Mouse (Mus musculus): ENCODE measurements around the gene Gabrb1.
A peak's percentile ranks its signal among the peaks of the same experiment; 100 is the strongest.
"Not testable (repeated sequence)": the region's sequence is repeated elsewhere in the genome, so short reads cannot be mapped to it uniquely, and the experiment has no call there.

Gabrb1 gene

GRCm38 (mm10) chr5:72036954-72037353, 379.0 kb downstream of the Gabrb1 start:
- no peak for DNase-seq (ENCODE audit: low spot score in 2 of 2)

- no peak for DNase-seq (ENCODE audit: low spot score in 2 of 2)
Observed at GRCm38 (mm10) chr5:72043226-72044151, 385.6 kb downstream of the Gabrb1 start.

- DNase-seq (ENCODE audit: low spot score in 2 of 2) = no peak
Observed at GRCm38 (mm10) chr5:72046261-72046660, 388.3 kb downstream of the Gabrb1 start.

- no peak for DNase-seq (ENCODE audit: low spot score in 2 of 2)
Observed at GRCm38 (mm10) chr5:72064079-72064478, 406.2 kb downstream of the Gabrb1 start.

- peak; percentile 51 to 68 for DNase-seq (ENCODE audit: low spot score in 2 of 2)
Observed at GRCm38 (mm10) chr5:72068826-72069225, 410.9 kb downstream of the Gabrb1 start.

- DNase-seq (ENCODE audit: low spot score in 2 of 2) = not testable (repeated sequence)
Observed at GRCm38 (mm10) chr5:72069398-72069797, 411.5 kb downstream of the Gabrb1 start.

GRCm38 (mm10) chr5:72076781-72077180, 418.9 kb downstream of the Gabrb1 start:
- DNase-seq (ENCODE audit: low spot score in 2 of 2) = no peak

GRCm38 (mm10) chr5:72086518-72086917, 428.6 kb downstream of the Gabrb1 start:
- no peak for DNase-seq (ENCODE audit: low spot score in 2 of 2)

- no peak for DNase-seq (ENCODE audit: low spot score in 2 of 2)
Observed at GRCm38 (mm10) chr5:72094582-72094981, 436.7 kb downstream of the Gabrb1 start.

- DNase-seq (ENCODE audit: low spot score in 2 of 2) = no peak
Observed at GRCm38 (mm10) chr5:72095015-72095414, 437.1 kb downstream of the Gabrb1 start.

GRCm38 (mm10) chr5:72104274-72104921, 446.5 kb downstream of the Gabrb1 start:
- no peak for DNase-seq (ENCODE audit: low spot score in 2 of 2)

GRCm38 (mm10) chr5:72122414-72123037, 464.6 kb downstream of the Gabrb1 start:
- DNase-seq (ENCODE audit: low spot score in 2 of 2) = no peak

GRCm38 (mm10) chr5:72126681-72127080, 468.8 kb downstream of the Gabrb1 start:
- DNase-seq (ENCODE audit: low spot score in 2 of 2) = no peak

GRCm38 (mm10) chr5:72133906-72134305, 476.0 kb downstream of the Gabrb1 start:
- DNase-seq (ENCODE audit: low spot score in 2 of 2) = no peak

- DNase-seq (ENCODE audit: low spot score in 2 of 2) = no peak
Observed at GRCm38 (mm10) chr5:72138256-72138655, 480.3 kb downstream of the Gabrb1 start.

- DNase-seq (ENCODE audit: low spot score in 2 of 2) = no peak
Observed at GRCm38 (mm10) chr5:72139619-72140018, 481.7 kb downstream of the Gabrb1 start.

GRCm38 (mm10) chr5:72148679-72149078, 490.8 kb downstream of the Gabrb1 start:
- DNase-seq (ENCODE audit: low spot score in 2 of 2) = no peak

- DNase-seq (ENCODE audit: low spot score in 2 of 2) = no peak
Observed at GRCm38 (mm10) chr5:72150870-72151269, 493.0 kb downstream of the Gabrb1 start.

GRCm38 (mm10) chr5:72155686-72156085, 497.8 kb downstream of the Gabrb1 start:
- not testable (repeated sequence) for DNase-seq (ENCODE audit: low spot score in 2 of 2)

GRCm38 (mm10) chr5:72156598-72156997, 498.7 kb downstream of the Gabrb1 start:
- no peak for DNase-seq (ENCODE audit: low spot score in 2 of 2)

GRCm38 (mm10) chr5:72158667-72159066, 500.8 kb downstream of the Gabrb1 start:
- DNase-seq (ENCODE audit: low spot score in 2 of 2) = no peak

GRCm38 (mm10) chr5:72159537-72159936, 501.6 kb downstream of the Gabrb1 start:
- DNase-seq (ENCODE audit: low spot score in 2 of 2) = no peak
